Mouse (Mus musculus): ENCODE data around the gene Plcb4. TPM values are rescaled to one million over a fixed set of nuclear protein-coding genes. Genes with fewer than 3 reads are reported as not detected.

Gene Plcb4
- polyA plus RNA-seq, 1 experiment from 2014 or later: 14.4 TPM

DNA sequence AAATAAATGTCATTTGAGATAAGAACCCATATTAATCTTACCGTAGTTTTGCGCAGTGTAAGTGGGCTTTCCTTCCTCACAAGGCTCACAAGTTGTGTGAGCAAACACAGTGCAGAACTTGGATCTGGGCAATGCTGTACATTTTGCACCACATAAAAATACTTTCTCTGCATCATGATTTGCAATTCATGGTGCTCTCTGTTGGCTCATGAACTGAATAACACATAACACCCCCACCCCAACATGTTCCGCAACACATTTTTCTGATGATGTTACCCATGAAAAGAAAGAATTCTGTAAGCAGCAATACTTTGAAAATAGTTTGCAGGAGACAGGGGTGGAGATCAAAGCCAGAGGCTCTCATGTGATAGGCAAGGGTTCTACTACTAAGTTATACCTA, 174.9 kb downstream of the Plcb4 start:
- Histone ChIP-seq H3K27ac (replicated peaks) (no peak overlapping the region), H3K4me3 (ENCODE audit: low read depth, low read length) (no peak overlapping the region), H3K9ac (ENCODE audit: low read length) (no peak overlapping the region), H3K4me1 (replicated peaks; ENCODE audit: control insufficient read depth, insufficient read depth) (no peaks in the 10 kb centered on the region), H3K36me3 (ENCODE audit: control insufficient read depth, insufficient read depth, low read length) (no peaks in the 10 kb centered on the region), H3K9me3 (ENCODE audit: control insufficient read depth, low read length) (no peaks in the 10 kb centered on the region), H3K27me3 (ENCODE audit: control insufficient read depth, insufficient read depth, low read length) (no peaks in the 10 kb centered on the region), H3K4me2 (replicated peaks; ENCODE audit: low read depth) (no peak overlapping the region)
- ATAC-seq (ENCODE audit: low FRiP score, low TSS enrichment) (no peak), DNase-seq (ENCODE audit: low spot score) (no peak)
- WGBS: 75% methylated on average over 3 of the region's 3 CpGs
- no peak for TF ChIP-seq EP300 (optimal IDR thresholded peaks at IDR 0.05)
- TF ChIP-seq CTCF (IDR thresholded peaks at IDR 0.05; ENCODE audit: low read depth): no peak

DNA sequence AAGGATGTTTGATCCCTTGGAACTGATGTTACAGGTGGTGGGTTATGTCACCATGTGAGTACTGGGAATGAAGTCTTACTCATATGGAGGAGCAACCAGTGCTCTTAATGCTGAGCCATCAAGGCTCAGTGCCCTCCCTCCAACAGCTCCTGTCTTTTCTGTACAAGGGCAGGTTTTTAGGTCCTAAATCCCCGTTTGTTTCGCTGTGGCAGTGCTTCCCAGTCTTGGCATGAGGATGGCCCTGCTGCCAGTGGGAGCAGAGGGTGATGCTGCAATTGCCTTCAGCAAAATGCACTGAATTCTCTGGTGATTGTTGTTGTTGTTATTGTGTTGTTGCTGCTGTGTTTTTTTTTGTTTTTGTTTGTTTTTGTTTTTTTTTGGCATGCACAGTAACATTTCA, 175.6 kb downstream of the Plcb4 start:
- 95% methylated on average over 2 of the region's 2 CpGs for WGBS
- H3K4me1 ChIP-seq (replicated peaks; ENCODE audit: control insufficient read depth, insufficient read depth): no peaks in the 10 kb centered on the region
- no peak overlapping the region for H3K9ac ChIP-seq (ENCODE audit: low read length)
- no peak overlapping the region for H3K4me3 ChIP-seq (ENCODE audit: low read depth, low read length)
- ATAC-seq (ENCODE audit: low FRiP score, low TSS enrichment) (no peak), DNase-seq (ENCODE audit: low spot score) (no peak)
- H3K4me2 ChIP-seq (replicated peaks; ENCODE audit: low read depth): no peak overlapping the region
- no peak for TF ChIP-seq EP300 (optimal IDR thresholded peaks at IDR 0.05)
- TF ChIP-seq CTCF (IDR thresholded peaks at IDR 0.05; ENCODE audit: low read depth): no peak
- H3K27me3 ChIP-seq (ENCODE audit: control insufficient read depth, insufficient read depth, low read length): no peaks in the 10 kb centered on the region
- H3K36me3 ChIP-seq (ENCODE audit: control insufficient read depth, insufficient read depth, low read length): no peaks in the 10 kb centered on the region
- H3K9me3 ChIP-seq (ENCODE audit: control insufficient read depth, low read length): no peaks in the 10 kb centered on the region
- H3K27ac ChIP-seq (replicated peaks): no peak overlapping the region

DNA sequence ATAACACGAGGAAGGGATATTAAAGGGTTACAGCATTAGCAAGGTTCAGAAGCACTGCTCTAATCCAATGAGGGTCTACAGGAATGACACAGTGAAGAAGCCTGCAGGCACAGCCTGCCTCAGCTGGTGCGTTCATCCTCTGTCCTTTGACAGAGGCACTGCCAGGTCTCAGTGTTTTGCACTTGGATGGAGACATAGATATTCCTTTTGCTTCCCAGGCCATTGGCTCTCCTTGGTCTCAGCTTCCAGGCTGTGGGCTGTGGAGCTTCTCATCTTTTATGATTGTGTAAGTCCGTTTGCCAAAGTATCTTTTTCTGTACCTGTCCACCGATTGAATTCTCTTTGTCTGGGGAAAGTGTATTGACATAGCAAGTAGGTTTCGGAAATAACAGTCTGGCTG, 177.1 kb downstream of the Plcb4 start:
- Histone ChIP-seq H3K9me3 (ENCODE audit: control insufficient read depth, low read length) (no peaks in the 10 kb centered on the region), H3K4me2 (replicated peaks; ENCODE audit: low read depth) (no peak overlapping the region), H3K4me1 (replicated peaks; ENCODE audit: control insufficient read depth, insufficient read depth) (no peaks in the 10 kb centered on the region), H3K27ac (replicated peaks) (no peak overlapping the region), H3K9ac (ENCODE audit: low read length) (no peak overlapping the region), H3K27me3 (ENCODE audit: control insufficient read depth, insufficient read depth, low read length) (no peaks in the 10 kb centered on the region), H3K4me3 (ENCODE audit: low read depth, low read length) (no peak overlapping the region), H3K36me3 (ENCODE audit: control insufficient read depth, insufficient read depth, low read length) (no peaks in the 10 kb centered on the region)
- ATAC-seq (ENCODE audit: low FRiP score, low TSS enrichment) (no peak), DNase-seq (ENCODE audit: low spot score) (no peak)
- no peak for TF ChIP-seq CTCF (IDR thresholded peaks at IDR 0.05; ENCODE audit: low read depth)
- TF ChIP-seq EP300 (optimal IDR thresholded peaks at IDR 0.05): no peak
- WGBS: 78% methylated on average over 5 of the region's 5 CpGs

DNA sequence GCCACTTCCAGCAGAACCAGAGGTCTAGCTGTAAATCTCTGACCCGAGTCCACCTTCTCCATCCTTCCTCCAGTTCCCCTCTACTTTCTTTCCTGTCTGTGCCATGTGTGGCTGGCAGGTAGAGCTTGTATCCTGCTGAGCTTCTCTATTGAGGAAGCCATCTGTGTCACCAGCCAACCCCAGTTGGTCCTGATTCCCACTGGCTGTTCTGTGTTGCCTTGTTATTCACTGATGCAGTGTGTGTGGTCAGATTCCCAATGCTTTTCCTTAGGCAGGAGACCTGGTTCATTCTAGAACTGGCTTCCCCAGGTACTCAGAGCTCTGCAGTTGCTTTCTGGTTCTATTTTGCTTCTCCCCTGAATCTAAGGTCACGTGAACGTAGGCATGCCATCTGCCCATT, 177.6 kb downstream of the Plcb4 start:
- H3K27ac ChIP-seq (replicated peaks): no peak overlapping the region
- no peak overlapping the region for H3K4me2 ChIP-seq (replicated peaks; ENCODE audit: low read depth)
- DNase-seq (ENCODE audit: low spot score) (no peak), ATAC-seq (ENCODE audit: low FRiP score, low TSS enrichment) (no peak)
- no peaks in the 10 kb centered on the region for H3K9me3 ChIP-seq (ENCODE audit: control insufficient read depth, low read length)
- 73% methylated on average over 3 of the region's 3 CpGs for WGBS
- H3K4me3 ChIP-seq (ENCODE audit: low read depth, low read length): no peak overlapping the region
- H3K27me3 ChIP-seq (ENCODE audit: control insufficient read depth, insufficient read depth, low read length): no peaks in the 10 kb centered on the region
- no peaks in the 10 kb centered on the region for H3K4me1 ChIP-seq (replicated peaks; ENCODE audit: control insufficient read depth, insufficient read depth)
- TF ChIP-seq EP300 (optimal IDR thresholded peaks at IDR 0.05): no peak
- TF ChIP-seq CTCF (IDR thresholded peaks at IDR 0.05; ENCODE audit: low read depth): no peak
- no peak overlapping the region for H3K9ac ChIP-seq (ENCODE audit: low read length)
- H3K36me3 ChIP-seq (ENCODE audit: control insufficient read depth, insufficient read depth, low read length): no peaks in the 10 kb centered on the region

DNA sequence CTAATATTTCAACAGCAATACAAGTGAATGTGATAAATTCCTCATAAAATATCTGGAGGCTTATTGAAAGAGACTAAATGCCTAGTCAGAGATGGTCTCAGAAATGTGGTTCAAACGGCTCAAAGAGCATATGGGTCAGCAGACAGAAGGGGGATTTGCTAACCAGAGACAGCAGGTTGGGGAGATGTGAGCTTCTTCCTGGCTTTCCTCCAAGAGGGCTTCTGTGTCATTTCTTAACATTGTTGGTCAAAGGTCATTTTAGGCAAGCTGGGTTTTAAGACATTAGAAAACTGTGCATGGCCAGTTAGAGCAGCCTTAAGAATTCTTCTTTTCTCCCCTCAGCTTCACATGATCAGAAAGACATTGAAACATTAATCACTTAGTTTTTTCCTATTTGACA, 178.9 kb downstream of the Plcb4 start:
- H3K27ac ChIP-seq (replicated peaks): no peak overlapping the region

DNA sequence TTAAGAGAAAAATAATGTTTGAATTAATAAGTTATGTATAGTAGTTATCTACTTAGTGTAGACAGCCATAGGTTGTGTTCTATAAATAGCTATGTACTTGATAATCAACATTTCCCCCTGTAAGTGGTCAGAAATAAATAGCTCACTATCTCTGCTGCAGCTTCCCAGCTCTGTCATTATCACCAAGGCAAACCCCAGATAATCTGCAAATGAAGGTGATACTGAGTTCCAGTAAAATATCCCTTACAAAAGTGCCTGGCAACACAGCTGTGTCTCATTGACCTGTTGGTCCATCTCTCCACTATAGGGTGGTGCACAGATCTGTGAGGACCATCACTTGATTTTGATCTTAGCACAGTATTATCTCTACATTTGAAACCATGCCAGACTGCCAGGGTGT, 179.3 kb downstream of the Plcb4 start:
- H3K27me3 ChIP-seq (ENCODE audit: control insufficient read depth, insufficient read depth, low read length): no peaks in the 10 kb centered on the region
- ATAC-seq (ENCODE audit: low FRiP score, low TSS enrichment): no peak
- H3K4me2 ChIP-seq (replicated peaks; ENCODE audit: low read depth): no peak overlapping the region
- H3K9ac ChIP-seq (ENCODE audit: low read length): no peak overlapping the region
- no peaks in the 10 kb centered on the region for H3K4me1 ChIP-seq (replicated peaks; ENCODE audit: control insufficient read depth, insufficient read depth)
- H3K9me3 ChIP-seq (ENCODE audit: control insufficient read depth, low read length): no peaks in the 10 kb centered on the region
- no peak for DNase-seq (ENCODE audit: low spot score)
- no peaks in the 10 kb centered on the region for H3K36me3 ChIP-seq (ENCODE audit: control insufficient read depth, insufficient read depth, low read length)
- H3K4me3 ChIP-seq (ENCODE audit: low read depth, low read length): no peak overlapping the region
- TF ChIP-seq EP300 (optimal IDR thresholded peaks at IDR 0.05) (no peak), CTCF (IDR thresholded peaks at IDR 0.05; ENCODE audit: low read depth) (no peak)
- H3K27ac ChIP-seq (replicated peaks): no peak overlapping the region

More for the DNA sequence above, 178.9 kb downstream of the Plcb4 start:
- H3K4me1 ChIP-seq (replicated peaks; ENCODE audit: control insufficient read depth, insufficient read depth): no peaks in the 10 kb centered on the region
- H3K4me2 ChIP-seq (replicated peaks; ENCODE audit: low read depth): no peak overlapping the region
- H3K9me3 ChIP-seq (ENCODE audit: control insufficient read depth, low read length): no peaks in the 10 kb centered on the region
- 72% methylated on average over 1 of the region's 1 CpGs for WGBS
- DNase-seq (ENCODE audit: low spot score) (no peak), ATAC-seq (ENCODE audit: low FRiP score, low TSS enrichment) (no peak)
- no peaks in the 10 kb centered on the region for H3K27me3 ChIP-seq (ENCODE audit: control insufficient read depth, insufficient read depth, low read length)
- H3K36me3 ChIP-seq (ENCODE audit: control insufficient read depth, insufficient read depth, low read length): no peaks in the 10 kb centered on the region
- no peak overlapping the region for H3K4me3 ChIP-seq (ENCODE audit: low read depth, low read length)
- no peak overlapping the region for H3K9ac ChIP-seq (ENCODE audit: low read length)
- TF ChIP-seq CTCF (IDR thresholded peaks at IDR 0.05; ENCODE audit: low read depth) (no peak), EP300 (optimal IDR thresholded peaks at IDR 0.05) (no peak)
